Mouse (Mus musculus) megakaryocyte-erythroid progenitor cell, adult 5-6 weeks (primary cell): ENCODE results near the gene Tgfbr3. TPM values are rescaled to one million over a fixed set of nuclear protein-coding genes. Genes with fewer than 3 reads are reported as not detected.
"Not testable (repeated sequence)": the region's sequence is repeated elsewhere in the genome, so short reads cannot be mapped to it uniquely, and the experiment has no call there.

Experiments
- ATAC-seq: replicated peaks from 2 replicates; pipeline ENCODE4 v1.8.0; 2016; ENCODE audit warnings: mild to moderate bottlenecking, inconsistent platforms; ENCODE audit not compliant: severe bottlenecking, poor library complexity, low FRiP score, low TSS enrichment
- total RNA-seq, 2 experiments: library from RNA; stranded (forward) in 1 of 2; stranded (reverse) in 1 of 2; fragments of 200-1000, 215-1000 nt in 1 of 2; fragments of >200 nt in 1 of 2; fragmentation: Nextera tagmentation in 1 of 2; gene quantifications; 2 replicates each; pipeline ENCODE4 v1.2.3; 2014 to 2017

Tgfbr3 gene
- total RNA-seq, 2 experiments from 2014 or later, result 25.6 to 28.8 TPM

- ATAC-seq, result no peak
Observed at GRCm38 (mm10) chr5:107248732-107249131, 40.7 kb downstream of the Tgfbr3 start.

GRCm38 (mm10) chr5:107248302-107248701 lies 41.1 kb downstream of the Tgfbr3 start:
- ATAC-seq, result not testable (repeated sequence)

GRCm38 (mm10) chr5:107247786-107248185 lies 41.6 kb downstream of the Tgfbr3 start:
- ATAC-seq, result no peak

DNA sequence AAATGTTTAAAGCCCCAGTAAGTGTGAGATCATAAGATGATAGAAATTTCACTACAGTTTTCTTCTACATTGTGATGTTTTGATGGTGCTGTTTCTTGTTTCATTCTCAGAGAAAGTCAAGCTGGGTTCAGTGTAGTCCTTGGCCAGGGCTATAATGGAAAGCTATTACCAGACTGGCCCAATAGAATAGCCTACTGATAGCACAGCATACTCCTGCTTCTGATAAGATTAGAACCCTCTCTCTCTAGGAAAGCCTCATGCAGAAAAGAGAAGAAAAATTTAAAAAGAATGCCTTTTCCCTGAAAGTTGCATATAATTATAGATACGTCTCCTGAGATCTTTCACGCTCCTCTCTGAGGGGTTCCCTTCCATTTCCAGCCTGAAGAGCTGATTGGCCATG lies 46.0 kb downstream of the Tgfbr3 start:
- peak; percentile 50 for ATAC-seq

DNA sequence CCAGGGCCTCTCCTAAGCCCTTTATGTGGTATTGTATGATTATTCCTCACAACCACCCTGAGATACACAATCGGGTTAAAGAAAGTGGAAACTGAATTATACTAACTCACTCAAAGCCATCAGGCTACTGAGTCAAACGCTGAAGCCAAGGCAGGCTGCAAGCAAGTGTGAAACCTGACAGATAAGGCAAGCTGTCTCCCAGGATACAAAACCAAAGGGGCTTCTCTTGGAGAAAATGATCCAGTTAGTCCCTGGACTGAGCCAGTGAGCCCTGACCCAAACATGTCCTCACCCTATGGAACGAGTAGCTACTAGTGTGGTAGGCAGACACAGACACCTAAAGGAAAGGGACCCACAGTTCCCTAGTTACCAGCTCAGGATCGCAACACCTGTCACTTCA lies 46.4 kb downstream of the Tgfbr3 start:
- ATAC-seq, result peak; percentile 59

- no peak for ATAC-seq
Observed at GRCm38 (mm10) chr5:107240276-107240675, 49.2 kb downstream of the Tgfbr3 start.

DNA sequence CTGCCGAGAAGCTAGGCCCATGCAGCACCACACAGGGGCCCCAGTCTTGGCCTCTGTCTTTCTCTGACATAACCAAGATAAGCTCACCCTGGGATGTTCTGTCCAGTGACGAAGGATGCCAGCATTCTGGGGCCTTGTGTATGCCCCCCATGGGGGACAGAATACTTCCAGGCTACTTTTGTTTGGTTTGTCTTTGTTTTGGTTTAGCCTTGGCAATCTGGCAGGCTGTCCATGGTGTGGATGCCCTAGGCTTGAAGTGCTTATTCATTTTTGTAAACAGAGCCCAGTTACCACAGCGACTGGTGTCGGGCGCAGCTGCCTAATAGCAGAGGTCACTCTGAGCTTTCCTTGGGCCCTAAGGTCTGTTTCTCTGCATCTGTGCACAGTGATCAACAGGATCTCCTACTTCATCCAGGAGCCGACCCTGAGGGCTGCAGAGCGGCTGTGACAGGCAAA lies 51.4 kb downstream of the Tgfbr3 start:
- ATAC-seq, result no peak

DNA sequence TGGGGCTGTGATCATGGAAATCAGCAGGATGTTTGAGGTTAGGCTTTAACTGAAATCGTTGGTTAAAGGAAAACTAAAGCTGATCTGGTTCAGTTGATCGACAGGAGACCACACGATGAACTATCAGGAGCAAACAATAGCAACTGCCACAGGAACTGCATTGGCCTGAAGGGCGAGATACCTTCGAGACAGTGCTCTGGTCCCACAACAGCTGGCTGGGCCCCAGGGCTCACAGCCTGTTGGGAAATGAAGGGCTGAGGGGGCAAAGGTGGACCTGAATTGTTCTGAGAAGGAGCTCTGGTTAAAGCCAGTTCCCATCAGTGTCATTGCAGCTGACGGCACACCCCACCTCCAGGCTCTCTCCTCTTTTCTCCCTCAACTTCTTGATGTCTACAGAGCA lies 52.5 kb downstream of the Tgfbr3 start:
- ATAC-seq, result peak; percentile 78

- ATAC-seq, result no peak
Observed at GRCm38 (mm10) chr5:107236039-107236438, 53.4 kb downstream of the Tgfbr3 start.

DNA sequence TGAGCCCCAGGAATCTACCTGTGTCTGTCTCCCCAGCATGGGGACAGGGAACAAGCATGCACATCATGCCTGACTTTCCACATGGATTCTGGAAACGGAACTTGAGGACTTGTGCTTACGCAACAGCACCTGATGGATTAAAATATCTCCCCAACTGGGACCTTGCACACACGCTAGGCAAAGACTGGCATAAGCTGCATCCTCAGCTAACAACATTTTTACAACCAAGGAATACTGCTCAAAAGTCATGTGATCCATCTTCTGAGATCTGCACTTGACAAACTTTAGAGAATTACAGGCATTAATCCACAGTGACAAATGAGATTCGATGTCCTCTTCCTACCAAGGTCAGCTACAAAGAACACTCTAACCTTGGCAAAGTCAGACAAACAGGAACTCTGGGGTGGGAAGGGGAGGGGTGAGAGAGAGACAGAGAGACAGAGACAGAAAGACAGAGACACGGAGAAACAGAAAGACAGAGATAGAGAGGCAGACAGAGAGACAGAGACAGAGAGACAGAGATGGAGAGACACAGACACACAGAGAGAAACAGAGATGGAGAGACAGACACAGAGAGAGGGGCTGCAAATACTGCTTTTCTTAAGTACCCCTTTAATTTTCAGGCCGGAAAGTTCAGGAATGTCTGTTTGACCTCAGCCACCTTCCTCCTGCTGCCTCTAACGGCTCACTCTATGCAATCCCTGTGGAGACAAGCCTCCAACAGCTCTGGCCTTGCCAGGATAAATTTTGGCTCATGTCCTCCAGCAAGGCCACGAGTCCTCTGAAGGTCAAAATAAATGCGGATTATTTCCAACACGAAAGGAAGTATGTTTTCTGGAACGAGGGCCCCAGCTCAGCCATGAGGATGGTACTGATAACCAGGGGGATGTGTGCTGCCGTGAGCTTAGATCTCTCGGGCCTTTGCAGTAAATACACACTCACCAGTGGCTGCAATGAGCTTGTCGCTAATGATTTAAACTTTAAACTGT lies 55.8 kb downstream of the Tgfbr3 start:
- ATAC-seq, result peak; percentile 50; the same call in 1 of the 2 replicates

- ATAC-seq, result peak; percentile 58
Observed at GRCm38 (mm10) chr5:107230189-107230588, 59.2 kb downstream of the Tgfbr3 start.

GRCm38 (mm10) chr5:107229037-107229436 lies 60.4 kb downstream of the Tgfbr3 start:
- ATAC-seq, result no peak

DNA sequence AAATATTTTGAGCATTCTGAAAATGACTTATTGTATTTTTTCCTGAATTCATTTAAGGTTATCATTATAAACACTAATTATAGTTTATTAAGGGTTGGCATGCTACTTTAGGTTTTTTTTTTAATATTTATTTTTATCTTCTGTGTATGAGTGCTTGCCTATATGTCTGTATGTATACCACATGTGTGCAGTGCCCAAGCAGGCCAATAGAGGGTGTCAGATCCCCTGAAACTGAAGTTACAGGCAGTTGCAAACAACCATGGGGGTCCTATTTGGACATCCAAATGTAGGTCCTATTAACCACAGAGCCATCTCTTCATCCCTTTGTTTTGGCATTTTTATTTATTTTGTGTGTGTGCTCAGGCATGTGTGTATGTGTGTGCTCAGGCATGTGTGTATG lies 61.8 kb downstream of the Tgfbr3 start:
- no peak for ATAC-seq

DNA sequence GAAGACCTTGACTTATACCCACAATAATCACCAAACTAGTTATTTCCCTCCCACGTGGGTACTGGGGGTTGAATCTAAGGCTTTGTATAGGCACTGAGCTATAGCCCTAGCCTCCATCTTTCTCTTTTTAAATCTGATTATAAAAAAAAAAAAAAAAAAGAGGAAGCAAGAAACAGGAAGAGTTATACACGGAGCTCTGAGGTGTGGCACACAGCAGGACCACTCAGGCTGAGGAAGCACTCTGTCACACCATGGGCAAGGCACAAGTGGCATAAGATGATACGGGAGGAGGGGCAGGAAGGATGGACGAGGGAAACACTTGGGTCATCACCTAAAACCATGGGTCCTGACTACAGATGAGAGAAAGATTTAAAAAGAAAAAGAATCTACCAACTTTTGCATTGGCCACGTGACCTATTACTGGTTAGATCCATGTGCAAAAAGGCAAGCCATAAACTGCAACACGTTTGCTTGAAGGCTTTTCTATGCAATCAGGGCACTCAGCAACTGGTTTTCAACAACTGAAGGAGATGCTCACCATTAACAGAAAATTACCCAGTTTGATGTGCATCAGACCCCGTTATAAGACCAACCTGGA lies 64.5 kb downstream of the Tgfbr3 start:
- no peak for ATAC-seq

DNA sequence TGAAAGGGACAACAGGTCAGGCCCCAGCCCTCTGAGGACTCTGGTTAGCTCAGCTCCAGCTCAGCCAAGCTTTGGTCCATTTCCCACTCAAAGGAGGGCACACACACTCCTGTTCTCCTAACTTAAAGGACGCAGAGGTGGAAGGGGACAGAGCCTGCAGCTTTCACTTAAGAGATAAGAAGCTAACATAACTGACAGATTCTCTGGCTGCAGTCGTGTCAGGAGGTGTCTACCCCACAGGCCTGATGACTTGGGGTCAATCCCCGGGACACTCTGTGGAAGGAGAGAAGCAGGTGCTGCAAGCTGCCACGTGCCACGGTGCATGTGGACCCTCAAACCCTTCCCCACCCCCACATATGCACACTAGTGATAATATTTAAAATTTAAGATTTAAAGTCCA lies 65.3 kb downstream of the Tgfbr3 start:
- ATAC-seq, result peak; percentile 76

DNA sequence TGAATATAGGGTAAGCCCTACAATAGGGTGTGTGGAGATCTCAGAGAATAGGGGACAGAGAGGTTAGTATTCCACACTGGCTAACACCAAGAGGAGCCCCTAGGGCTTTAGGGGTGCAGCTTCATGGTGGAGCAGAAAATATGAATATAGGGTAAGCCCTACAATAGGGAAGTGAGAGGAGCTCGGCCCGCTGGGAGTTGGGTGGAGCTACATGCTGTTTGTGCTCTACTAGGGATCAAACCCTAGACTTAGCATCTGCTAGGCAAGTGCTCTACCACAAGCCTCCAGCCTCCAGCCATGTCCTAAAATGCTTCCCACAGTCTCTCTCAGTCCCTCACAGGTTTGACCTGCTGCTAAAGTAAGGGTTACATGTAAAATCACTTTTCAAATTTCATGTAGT lies 65.9 kb downstream of the Tgfbr3 start:
- ATAC-seq, result not testable (repeated sequence)

GRCm38 (mm10) chr5:107223029-107223428 lies 66.4 kb downstream of the Tgfbr3 start:
- no peak for ATAC-seq

DNA sequence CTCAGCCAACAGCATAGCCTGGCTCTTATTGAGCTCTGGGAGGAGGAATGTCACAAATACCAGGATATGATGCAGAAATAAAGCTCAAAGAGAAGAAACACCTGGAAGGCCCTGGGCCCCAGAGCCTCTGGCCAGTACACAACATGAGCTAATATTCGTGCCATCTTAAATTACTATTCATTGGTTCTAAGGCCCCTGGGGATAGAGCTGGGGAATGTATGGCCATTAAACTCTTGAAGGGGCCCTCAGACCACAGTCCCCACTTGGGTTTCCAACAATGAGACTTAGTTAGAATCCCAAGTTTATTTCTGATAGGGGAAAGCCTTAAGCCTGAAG lies 66.8 kb downstream of the Tgfbr3 start:
- ATAC-seq, result no peak

DNA sequence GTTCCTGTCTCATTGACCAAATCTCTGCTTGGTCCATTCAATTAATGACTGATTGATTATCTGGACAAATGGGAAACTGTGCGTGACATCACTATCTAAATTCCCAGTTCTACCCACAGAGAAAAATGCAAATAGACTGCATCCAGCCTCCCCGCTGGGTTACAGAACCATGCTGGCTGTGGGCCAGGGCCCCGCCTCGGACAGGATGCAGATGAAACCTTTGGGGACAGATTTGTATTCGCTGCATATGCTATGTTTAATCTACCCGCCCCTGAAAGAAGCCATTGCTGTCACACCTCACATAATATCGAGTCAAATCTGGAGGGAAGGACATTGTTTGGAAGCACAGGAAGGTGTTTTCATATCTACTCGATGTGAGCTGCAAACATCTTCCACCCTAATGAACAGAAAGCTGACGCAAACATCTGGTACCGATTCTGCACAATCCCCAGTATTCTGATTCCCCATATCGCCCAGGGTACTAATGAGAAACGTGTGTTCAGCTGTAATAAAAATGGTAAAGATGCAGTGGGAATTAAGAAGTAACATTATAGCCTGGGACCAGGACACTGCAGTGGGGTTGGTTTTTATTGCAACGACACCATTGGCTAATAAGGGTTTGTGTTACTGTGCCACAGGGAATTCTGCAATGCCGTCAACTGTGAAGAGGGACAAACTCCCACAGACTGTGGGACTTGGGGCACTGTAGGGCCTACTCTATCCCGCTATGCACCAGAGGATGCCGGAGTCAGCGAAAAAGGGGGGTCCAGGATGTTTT lies 67.3 kb downstream of the Tgfbr3 start:
- no peak for ATAC-seq

DNA sequence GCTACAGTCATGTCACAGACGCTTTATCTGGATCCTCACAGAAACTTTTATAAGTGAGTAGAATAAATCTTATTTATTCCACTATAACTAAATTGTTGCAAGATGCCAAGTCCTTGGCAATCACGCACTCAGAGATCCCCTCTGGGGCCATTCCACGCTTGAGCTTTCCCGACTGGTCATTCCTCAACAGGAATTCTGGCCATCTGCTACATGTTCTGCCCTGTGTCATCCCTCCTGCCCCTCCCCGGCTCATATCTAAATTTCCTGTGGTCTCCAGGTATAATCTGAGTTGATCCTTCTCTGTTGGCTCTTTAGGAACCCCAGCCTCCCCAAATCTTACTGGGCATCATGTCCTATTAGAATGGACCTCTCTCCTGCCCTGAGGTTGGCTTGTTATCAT lies 68.5 kb downstream of the Tgfbr3 start:
- no peak for ATAC-seq
